Mouse (Mus musculus): ENCODE results near the gene Hsd17b12. TPM values are rescaled to one million over a fixed set of nuclear protein-coding genes. Genes with fewer than 3 reads are reported as not detected.

The Hsd17b12 gene
- polyA plus RNA-seq, 1 experiment from 2014 or later: 98.2 TPM

- Histone ChIP-seq H3K4me1 (replicated peaks) (peaks cover 14% of the 10 kb centered on the region), H3K9me3 (no peaks in the 10 kb centered on the region), H3K4me2 (peak overlapping the region; percentile 70), H3K27ac (peak overlapping the region; percentile 94), H3K9ac (replicated peaks) (peak overlapping the region; percentile 90), H3K27me3 (no peaks in the 10 kb centered on the region), H3K36me3 (no peaks in the 10 kb centered on the region; the same call in 1 of the 2 replicates), H3K4me3 (replicated peaks) (peak overlapping the region; percentile 84)
- no peak for ATAC-seq (ENCODE audit: insufficient number of reproducible peaks, insufficient read depth, low FRiP score, low TSS enrichment, low read depth)
- 2% methylated on average over 10 of the region's 10 CpGs for WGBS
Measured at GRCm38 (mm10) chr2:94157051-94157450, 713 bp downstream of the Hsd17b12 start.

GRCm38 (mm10) chr2:94145146-94145542 lies 12.6 kb downstream of the Hsd17b12 start:
- Histone ChIP-seq H3K27ac (no peak overlapping the region), H3K36me3 (no peaks in the 10 kb centered on the region), H3K9me3 (no peaks in the 10 kb centered on the region), H3K4me2 (no peak overlapping the region), H3K9ac (replicated peaks) (no peak overlapping the region), H3K4me3 (replicated peaks) (no peak overlapping the region), H3K27me3 (no peaks in the 10 kb centered on the region), H3K4me1 (replicated peaks) (0 out of 2 replicates have a peak, but pooled peaks cover 2% of the 10 kb centered on the region)
- WGBS: 76% methylated on average over 2 of the region's 2 CpGs
- ATAC-seq (ENCODE audit: insufficient number of reproducible peaks, insufficient read depth, low FRiP score, low TSS enrichment, low read depth): no peak

- Histone ChIP-seq H3K4me3 (replicated peaks) (no peak overlapping the region), H3K27me3 (no peaks in the 10 kb centered on the region), H3K4me1 (replicated peaks) (0 out of 2 replicates have a peak, but pooled peaks cover 2% of the 10 kb centered on the region), H3K27ac (no peak overlapping the region), H3K9me3 (no peaks in the 10 kb centered on the region), H3K4me2 (no peak overlapping the region), H3K9ac (replicated peaks) (no peak overlapping the region), H3K36me3 (no peaks in the 10 kb centered on the region)
- no peak for ATAC-seq (ENCODE audit: insufficient number of reproducible peaks, insufficient read depth, low FRiP score, low TSS enrichment, low read depth)
- 92% methylated on average over 7 of the region's 7 CpGs for WGBS
Measured at GRCm38 (mm10) chr2:94144520-94145145, 13.1 kb downstream of the Hsd17b12 start.

GRCm38 (mm10) chr2:94141293-94141692 lies 16.5 kb downstream of the Hsd17b12 start:
- Histone ChIP-seq H3K4me3 (replicated peaks) (no peak overlapping the region), H3K27ac (no peak overlapping the region), H3K27me3 (no peaks in the 10 kb centered on the region), H3K4me1 (replicated peaks) (no peaks in the 10 kb centered on the region), H3K36me3 (no peaks in the 10 kb centered on the region), H3K9me3 (no peaks in the 10 kb centered on the region), H3K9ac (replicated peaks) (no peak overlapping the region), H3K4me2 (no peak overlapping the region)
- no peak for ATAC-seq (ENCODE audit: insufficient number of reproducible peaks, insufficient read depth, low FRiP score, low TSS enrichment, low read depth)
- WGBS: 66% methylated on average over 3 of the region's 3 CpGs

GRCm38 (mm10) chr2:94138469-94139390 lies 19.0 kb downstream of the Hsd17b12 start:
- Histone ChIP-seq H3K4me2 (no peak overlapping the region), H3K27me3 (no peaks in the 10 kb centered on the region), H3K4me3 (replicated peaks) (no peak overlapping the region), H3K9me3 (no peaks in the 10 kb centered on the region), H3K27ac (no peak overlapping the region), H3K4me1 (replicated peaks) (no peaks in the 10 kb centered on the region), H3K9ac (replicated peaks) (no peak overlapping the region), H3K36me3 (no peaks in the 10 kb centered on the region)
- no peak for ATAC-seq (ENCODE audit: insufficient number of reproducible peaks, insufficient read depth, low FRiP score, low TSS enrichment, low read depth)
- 89% methylated on average over 3 of the region's 3 CpGs for WGBS

- Histone ChIP-seq H3K9ac (replicated peaks) (no peak overlapping the region), H3K9me3 (no peaks in the 10 kb centered on the region), H3K36me3 (no peaks in the 10 kb centered on the region), H3K4me2 (no peak overlapping the region), H3K4me1 (replicated peaks) (no peaks in the 10 kb centered on the region), H3K4me3 (replicated peaks) (no peak overlapping the region), H3K27ac (no peak overlapping the region), H3K27me3 (no peaks in the 10 kb centered on the region)
- 90% methylated on average over 3 of the region's 3 CpGs for WGBS
- ATAC-seq (ENCODE audit: insufficient number of reproducible peaks, insufficient read depth, low FRiP score, low TSS enrichment, low read depth): no peak
Measured at GRCm38 (mm10) chr2:94136837-94137236, 20.9 kb downstream of the Hsd17b12 start.

GRCm38 (mm10) chr2:94128496-94128895 lies 29.3 kb downstream of the Hsd17b12 start:
- H3K4me2 ChIP-seq: no peak overlapping the region
- 86% methylated on average over 3 of the region's 3 CpGs for WGBS
- H3K4me1 ChIP-seq (replicated peaks): peaks cover 17% of the 10 kb centered on the region
- no peaks in the 10 kb centered on the region for H3K36me3 ChIP-seq
- H3K27ac ChIP-seq: no peak overlapping the region
- no peak overlapping the region for H3K4me3 ChIP-seq (replicated peaks)
- H3K9me3 ChIP-seq: no peaks in the 10 kb centered on the region
- H3K9ac ChIP-seq (replicated peaks): no peak overlapping the region
- ATAC-seq (ENCODE audit: insufficient number of reproducible peaks, insufficient read depth, low FRiP score, low TSS enrichment, low read depth): no peak
- H3K27me3 ChIP-seq: no peaks in the 10 kb centered on the region

- Histone ChIP-seq H3K4me2 (no peak overlapping the region), H3K36me3 (no peaks in the 10 kb centered on the region), H3K27me3 (no peaks in the 10 kb centered on the region), H3K4me1 (replicated peaks) (peaks cover 29% of the 10 kb centered on the region), H3K4me3 (replicated peaks) (no peak overlapping the region), H3K27ac (peak overlapping the region; percentile 18; the same call in 1 of the 2 replicates), H3K9ac (replicated peaks) (no peak overlapping the region), H3K9me3 (no peaks in the 10 kb centered on the region)
- no peak for ATAC-seq (ENCODE audit: insufficient number of reproducible peaks, insufficient read depth, low FRiP score, low TSS enrichment, low read depth)
- WGBS: 60% methylated on average over 7 of the region's 7 CpGs
Measured at GRCm38 (mm10) chr2:94122182-94123041, 35.4 kb downstream of the Hsd17b12 start.

- 77% methylated on average over 2 of the region's 2 CpGs for WGBS
- no peak for ATAC-seq (ENCODE audit: insufficient number of reproducible peaks, insufficient read depth, low FRiP score, low TSS enrichment, low read depth)
Measured at GRCm38 (mm10) chr2:94103758-94104157, 54.0 kb downstream of the Hsd17b12 start.

GRCm38 (mm10) chr2:94089901-94090300 lies 67.9 kb downstream of the Hsd17b12 start:
- Histone ChIP-seq H3K9ac (replicated peaks) (no peak overlapping the region), H3K27me3 (no peaks in the 10 kb centered on the region), H3K9me3 (no peaks in the 10 kb centered on the region), H3K4me3 (replicated peaks) (no peak overlapping the region), H3K36me3 (no peaks in the 10 kb centered on the region), H3K27ac (no peak overlapping the region), H3K4me2 (no peak overlapping the region), H3K4me1 (replicated peaks) (no peaks in the 10 kb centered on the region)
- ATAC-seq (ENCODE audit: insufficient number of reproducible peaks, insufficient read depth, low FRiP score, low TSS enrichment, low read depth): no peak
- WGBS: 97% methylated on average over 1 of the region's 1 CpGs

More at GRCm38 (mm10) chr2:94103758-94104157, 54.0 kb downstream of the Hsd17b12 start:
- no peak overlapping the region for H3K4me2 ChIP-seq
- H3K4me1 ChIP-seq (replicated peaks): 0 out of 2 replicates have a peak, but pooled peaks cover 3% of the 10 kb centered on the region
- no peak overlapping the region for H3K27ac ChIP-seq
- no peak overlapping the region for H3K4me3 ChIP-seq (replicated peaks)
- H3K9ac ChIP-seq (replicated peaks): no peak overlapping the region
- no peaks in the 10 kb centered on the region for H3K27me3 ChIP-seq
- no peaks in the 10 kb centered on the region for H3K36me3 ChIP-seq
- no peaks in the 10 kb centered on the region for H3K9me3 ChIP-seq

- Histone ChIP-seq H3K9ac (replicated peaks) (no peak overlapping the region), H3K4me3 (replicated peaks) (no peak overlapping the region), H3K4me2 (no peak overlapping the region), H3K36me3 (0 out of 2 replicates have a peak, but pooled peaks cover 7% of the 10 kb centered on the region), H3K27me3 (no peaks in the 10 kb centered on the region), H3K4me1 (replicated peaks) (no peaks in the 10 kb centered on the region), H3K9me3 (no peaks in the 10 kb centered on the region), H3K27ac (no peak overlapping the region)
- no peak for ATAC-seq (ENCODE audit: insufficient number of reproducible peaks, insufficient read depth, low FRiP score, low TSS enrichment, low read depth)
- WGBS: 92% methylated on average over 5 of the region's 5 CpGs
Measured at GRCm38 (mm10) chr2:94069482-94069881, 88.3 kb downstream of the Hsd17b12 start.
